Mouse (Mus musculus): ENCODE measurements around the gene Gemin4. TPM values are rescaled to one million over a fixed set of nuclear protein-coding genes. Genes with fewer than 3 reads are reported as not detected.

Gemin4 gene
- polyA plus RNA-seq, 1 experiment from 2014 or later: 10.5 TPM

DNA sequence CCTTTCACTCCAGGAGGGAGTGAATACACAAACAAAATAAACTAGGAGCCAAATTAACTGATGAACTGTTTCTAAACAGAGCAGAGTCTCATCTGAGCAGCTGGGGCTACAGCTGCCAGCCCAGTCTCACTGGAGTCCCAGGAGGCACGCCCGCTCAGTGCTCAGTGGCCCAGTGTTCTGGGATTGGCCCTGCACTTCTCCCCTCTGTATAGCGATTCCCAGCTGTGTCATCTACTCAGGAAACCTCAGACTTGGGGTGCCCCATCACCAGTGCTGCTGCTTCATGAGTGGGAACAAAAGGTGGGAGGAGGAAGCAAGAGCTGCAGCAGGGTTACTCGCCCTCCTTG, 36.4 kb upstream of the Gemin4 start:
- Histone ChIP-seq H3K27ac (ENCODE audit: low read length) (no peak overlapping the region), H3K9me3 (replicated peaks; ENCODE audit: control insufficient read depth, low read length) (no peaks in the 10 kb centered on the region), H3K36me3 (ENCODE audit: control insufficient read depth, insufficient read depth) (no peaks in the 10 kb centered on the region), H3K9ac (ENCODE audit: low read depth, low read length) (no peak overlapping the region), H3K27me3 (ENCODE audit: control insufficient read depth, insufficient read depth, low read depth, low read length) (no peaks in the 10 kb centered on the region), H3K4me2 (ENCODE audit: low read depth, low read length) (no peak overlapping the region), H3K4me3 (ENCODE audit: low read depth, low read length) (no peak overlapping the region), H3K4me1 (ENCODE audit: control insufficient read depth, low read depth, low read length) (no peaks in the 10 kb centered on the region)
- ATAC-seq (ENCODE audit: low read depth): no peak
- WGBS (ENCODE audit: insufficient replicate concordance): 78% methylated on average over 4 of the region's 4 CpGs

- H3K4me1 ChIP-seq (ENCODE audit: control insufficient read depth, low read depth, low read length): no peaks in the 10 kb centered on the region
- no peaks in the 10 kb centered on the region for H3K27me3 ChIP-seq (ENCODE audit: control insufficient read depth, insufficient read depth, low read depth, low read length)
- WGBS (ENCODE audit: insufficient replicate concordance): 48% methylated on average over 5 of the region's 5 CpGs
- H3K9ac ChIP-seq (ENCODE audit: low read depth, low read length): no peak overlapping the region
- no peak overlapping the region for H3K4me2 ChIP-seq (ENCODE audit: low read depth, low read length)
- H3K9me3 ChIP-seq (replicated peaks; ENCODE audit: control insufficient read depth, low read length): no peaks in the 10 kb centered on the region
- H3K4me3 ChIP-seq (ENCODE audit: low read depth, low read length): no peak overlapping the region
- ATAC-seq (ENCODE audit: low read depth): no peak
- H3K36me3 ChIP-seq (ENCODE audit: control insufficient read depth, insufficient read depth): no peaks in the 10 kb centered on the region
- H3K27ac ChIP-seq (ENCODE audit: low read length): no peak overlapping the region
These were observed 35.9 kb upstream of the Gemin4 start for GRCm38 (mm10) chr11:76253145-76253917.

- no peak overlapping the region for H3K4me2 ChIP-seq (ENCODE audit: low read depth, low read length)
- H3K27me3 ChIP-seq (ENCODE audit: control insufficient read depth, insufficient read depth, low read depth, low read length): no peaks in the 10 kb centered on the region
- no peak overlapping the region for H3K9ac ChIP-seq (ENCODE audit: low read depth, low read length)
- WGBS (ENCODE audit: insufficient replicate concordance): 60% methylated on average over 3 of the region's 3 CpGs
- no peaks in the 10 kb centered on the region for H3K36me3 ChIP-seq (ENCODE audit: control insufficient read depth, insufficient read depth)
- no peaks in the 10 kb centered on the region for H3K9me3 ChIP-seq (replicated peaks; ENCODE audit: control insufficient read depth, low read length)
- no peak overlapping the region for H3K4me3 ChIP-seq (ENCODE audit: low read depth, low read length)
- no peak for ATAC-seq (ENCODE audit: low read depth)
- no peaks in the 10 kb centered on the region for H3K4me1 ChIP-seq (ENCODE audit: control insufficient read depth, low read depth, low read length)
- H3K27ac ChIP-seq (ENCODE audit: low read length): no peak overlapping the region
These were observed 34.6 kb upstream of the Gemin4 start for GRCm38 (mm10) chr11:76252036-76252435.

DNA sequence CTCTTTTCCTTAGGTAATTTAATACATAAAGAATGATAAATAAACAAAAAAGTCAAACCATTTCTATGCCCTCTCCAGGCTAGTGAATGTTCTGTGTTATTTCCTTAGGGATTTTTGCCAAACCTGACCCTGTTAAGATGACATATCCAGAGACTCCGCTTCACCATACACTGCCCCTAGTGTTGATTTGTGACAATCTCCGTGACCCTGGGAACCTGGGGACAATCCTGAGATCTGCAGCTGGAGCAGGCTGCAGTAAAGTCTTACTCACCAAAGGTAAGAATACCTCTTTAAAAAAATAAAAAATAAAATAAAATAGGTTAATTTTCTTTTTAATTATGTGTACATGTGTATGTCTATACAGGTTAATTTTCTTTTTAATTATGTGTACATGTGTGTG, 29.8 kb upstream of the Gemin4 start:
- no peaks in the 10 kb centered on the region for H3K36me3 ChIP-seq (ENCODE audit: control insufficient read depth, insufficient read depth)
- no peak overlapping the region for H3K4me3 ChIP-seq (ENCODE audit: low read depth, low read length)
- no peak overlapping the region for H3K27ac ChIP-seq (ENCODE audit: low read length)
- no peak overlapping the region for H3K9ac ChIP-seq (ENCODE audit: low read depth, low read length)
- no peaks in the 10 kb centered on the region for H3K9me3 ChIP-seq (replicated peaks; ENCODE audit: control insufficient read depth, low read length)
- WGBS (ENCODE audit: insufficient replicate concordance): 62% methylated on average over 2 of the region's 2 CpGs
- no peaks in the 10 kb centered on the region for H3K27me3 ChIP-seq (ENCODE audit: control insufficient read depth, insufficient read depth, low read depth, low read length)
- H3K4me1 ChIP-seq (ENCODE audit: control insufficient read depth, low read depth, low read length): peaks cover 10% of the 10 kb centered on the region
- no peak for ATAC-seq (ENCODE audit: low read depth)
- no peak overlapping the region for H3K4me2 ChIP-seq (ENCODE audit: low read depth, low read length)

DNA sequence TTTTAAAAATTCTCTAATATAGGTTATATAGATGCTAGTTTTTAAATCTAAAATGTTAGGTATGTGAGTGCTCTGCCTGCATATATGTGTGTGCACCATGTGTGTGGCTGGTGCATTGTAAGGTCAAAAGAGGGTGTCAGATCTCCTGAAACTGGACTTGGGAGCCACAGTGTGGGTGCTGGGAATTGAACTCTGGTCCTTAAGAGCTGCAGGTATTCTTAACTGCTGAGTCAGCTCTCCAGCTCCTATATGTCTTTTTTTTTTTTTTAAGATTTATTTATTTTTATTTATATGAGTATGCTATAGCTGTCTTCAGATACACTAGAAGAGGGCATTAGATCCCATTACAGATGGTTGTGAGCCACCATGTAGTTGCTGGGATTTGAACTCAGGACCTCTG, 29.0 kb upstream of the Gemin4 start:
- ATAC-seq (ENCODE audit: low read depth): no peak
- no peak overlapping the region for H3K4me2 ChIP-seq (ENCODE audit: low read depth, low read length)
- H3K9me3 ChIP-seq (replicated peaks; ENCODE audit: control insufficient read depth, low read length): no peaks in the 10 kb centered on the region
- H3K27me3 ChIP-seq (ENCODE audit: control insufficient read depth, insufficient read depth, low read depth, low read length): no peaks in the 10 kb centered on the region
- peaks cover 10% of the 10 kb centered on the region for H3K4me1 ChIP-seq (ENCODE audit: control insufficient read depth, low read depth, low read length)
- no peak overlapping the region for H3K9ac ChIP-seq (ENCODE audit: low read depth, low read length)
- no peaks in the 10 kb centered on the region for H3K36me3 ChIP-seq (ENCODE audit: control insufficient read depth, insufficient read depth)
- no peak overlapping the region for H3K27ac ChIP-seq (ENCODE audit: low read length)
- H3K4me3 ChIP-seq (ENCODE audit: low read depth, low read length): no peak overlapping the region

DNA sequence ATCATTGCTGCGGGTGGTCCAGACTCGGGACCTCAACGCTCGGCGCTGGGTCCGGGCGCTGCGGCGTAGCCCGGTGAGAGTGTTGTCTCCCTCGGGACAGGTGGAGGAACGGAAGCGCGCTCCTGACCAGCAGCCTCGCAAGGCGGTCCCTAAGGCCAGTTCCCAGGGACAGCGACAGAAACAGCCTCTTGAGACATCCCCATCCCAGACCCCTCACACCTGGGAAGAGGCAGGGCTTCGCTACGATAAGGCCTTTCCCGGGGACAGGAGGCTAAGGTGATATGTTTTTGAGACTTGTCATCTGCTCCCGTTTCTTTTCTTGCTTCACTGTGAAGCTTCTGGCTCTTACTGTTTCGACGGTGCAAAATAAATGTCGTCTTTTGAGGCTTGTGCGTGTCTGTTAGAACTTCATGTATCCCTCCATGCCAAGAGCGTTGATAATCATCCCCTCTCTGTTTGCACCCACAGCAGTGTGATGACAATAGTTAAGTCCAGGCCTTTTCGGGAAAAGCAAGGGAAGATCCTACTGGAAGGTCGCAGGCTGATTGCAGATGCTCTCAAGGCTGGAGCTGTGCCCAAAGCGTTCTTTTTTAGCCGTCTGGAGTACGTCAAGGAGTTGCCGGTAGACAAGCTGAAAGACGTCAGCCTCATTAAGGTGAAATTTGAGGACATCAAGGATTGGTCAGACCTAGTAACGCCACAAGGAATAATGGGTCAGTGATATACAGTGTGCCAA, 26.5 kb upstream of the Gemin4 start:
- Histone ChIP-seq H3K4me2 (ENCODE audit: low read depth, low read length) (peak overlapping the region; percentile 87), H3K27me3 (ENCODE audit: control insufficient read depth, insufficient read depth, low read depth, low read length) (no peaks in the 10 kb centered on the region), H3K4me3 (ENCODE audit: low read depth, low read length) (peak overlapping the region; percentile 78), H3K27ac (ENCODE audit: low read length) (no peak overlapping the region), H3K4me1 (ENCODE audit: control insufficient read depth, low read depth, low read length) (peaks cover 10% of the 10 kb centered on the region), H3K36me3 (ENCODE audit: control insufficient read depth, insufficient read depth) (no peaks in the 10 kb centered on the region), H3K9ac (ENCODE audit: low read depth, low read length) (peak overlapping the region; percentile 85), H3K9me3 (replicated peaks; ENCODE audit: control insufficient read depth, low read length) (no peaks in the 10 kb centered on the region)
- WGBS (ENCODE audit: insufficient replicate concordance): 4% methylated on average over 34 of the region's 34 CpGs
- peak; percentile 46; the same call in 1 of the 2 replicates for ATAC-seq (ENCODE audit: low read depth)

GRCm38 (mm10) chr11:76242901-76243810, 25.7 kb upstream of the Gemin4 start, which contains the start of the genes Mrm3 and Glod4:
Mrm3 (plus strand) TSS chr11:76243715.
Glod4 (minus strand) TSS chr11:76243725.
- Histone ChIP-seq H3K4me3 (ENCODE audit: low read depth, low read length) (peak within 1 kb of the TSS; percentile 78), H3K36me3 (ENCODE audit: control insufficient read depth, insufficient read depth) (no peaks in the 10 kb centered on the region), H3K9me3 (replicated peaks; ENCODE audit: control insufficient read depth, low read length) (no peaks in the 10 kb centered on the region), H3K9ac (ENCODE audit: low read depth, low read length) (peak within 1 kb of the TSS; percentile 85), H3K27ac (ENCODE audit: low read length) (0 out of 2 replicates have a peak within 1 kb of the TSS, but pooled peaks have one; percentile 12), H3K4me1 (ENCODE audit: control insufficient read depth, low read depth, low read length) (peaks cover 10% of the 10 kb centered on the region), H3K27me3 (ENCODE audit: control insufficient read depth, insufficient read depth, low read depth, low read length) (no peaks in the 10 kb centered on the region), H3K4me2 (ENCODE audit: low read depth, low read length) (peak within 1 kb of the TSS; percentile 87)
- peak; percentile 91 for ATAC-seq (ENCODE audit: low read depth)
- WGBS (ENCODE audit: insufficient replicate concordance): under 1% methylated on average over 61 of the region's 61 CpGs

DNA sequence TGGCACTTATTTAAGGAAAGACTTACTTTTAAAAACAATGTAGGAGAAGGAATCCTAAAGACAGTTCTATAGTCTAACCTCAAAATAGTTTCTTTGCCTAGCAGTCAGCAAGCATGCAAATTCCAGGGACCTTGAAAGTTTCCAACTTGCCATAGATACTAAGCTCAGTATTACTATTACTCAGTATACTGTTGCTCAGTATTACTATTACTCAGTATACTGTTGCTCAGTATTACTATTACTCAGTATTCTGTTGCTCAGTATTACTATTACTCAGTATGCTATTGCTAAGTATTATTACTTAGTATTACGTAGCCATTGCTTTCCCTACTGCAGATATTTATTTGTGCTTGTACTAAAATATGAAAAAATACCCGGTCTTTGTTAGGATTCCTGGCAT, 22.3 kb upstream of the Gemin4 start:
- WGBS (ENCODE audit: insufficient replicate concordance): 77% methylated on average over 2 of the region's 2 CpGs
- Histone ChIP-seq H3K9ac (ENCODE audit: low read depth, low read length) (no peak overlapping the region), H3K4me1 (ENCODE audit: control insufficient read depth, low read depth, low read length) (peaks cover 10% of the 10 kb centered on the region), H3K27ac (ENCODE audit: low read length) (no peak overlapping the region), H3K4me3 (ENCODE audit: low read depth, low read length) (no peak overlapping the region), H3K27me3 (ENCODE audit: control insufficient read depth, insufficient read depth, low read depth, low read length) (no peaks in the 10 kb centered on the region), H3K36me3 (ENCODE audit: control insufficient read depth, insufficient read depth) (peaks cover 4% of the 10 kb centered on the region), H3K4me2 (ENCODE audit: low read depth, low read length) (no peak overlapping the region), H3K9me3 (replicated peaks; ENCODE audit: control insufficient read depth, low read length) (no peaks in the 10 kb centered on the region)
- no peak for ATAC-seq (ENCODE audit: low read depth)

Data from liver, embryonic 16.5 days (tissue).